Mouse (Mus musculus) heart, postnatal 0 days (tissue): ENCODE results near the gene Tmem8b.

Experiments used
- CTCF ChIP-seq: IDR thresholded peaks from 2 replicates; pipeline ENCODE4 v1.5.1; 2016; ENCODE audit warnings: antibody characterized with exemption, control low read depth, low read depth
- EP300 ChIP-seq: IDR thresholded peaks from 2 replicates; pipeline ENCODE4 v1.6.1; 2016; ENCODE audit warnings: antibody characterized with exemption, low read depth

GRCm38 (mm10) chr4:43737144-43737543 is 68.4 kb downstream of the Tmem8b start:
- TF ChIP-seq CTCF (no peak), EP300 (no peak)
